Mouse (Mus musculus) gastrocnemius, adult 18-20 months (tissue): ENCODE results near the gene Arid5b. TPM values are rescaled to one million over a fixed set of nuclear protein-coding genes. Genes with fewer than 3 reads are reported as not detected.

Experiments
- DNase-seq: peaks from one replicate; pipeline ENCODE4 v3.0.0; 2021; ENCODE audit warnings: low spot score
- total RNA-seq, 2 experiments: library from RNA; stranded (reverse); gene quantifications; 2 replicates each; pipeline ENCODE4 v1.2.3; 2021

The Arid5b gene
- total RNA-seq, 2 experiments from 2014 or later = 16.6 to 33.9 TPM

DNA sequence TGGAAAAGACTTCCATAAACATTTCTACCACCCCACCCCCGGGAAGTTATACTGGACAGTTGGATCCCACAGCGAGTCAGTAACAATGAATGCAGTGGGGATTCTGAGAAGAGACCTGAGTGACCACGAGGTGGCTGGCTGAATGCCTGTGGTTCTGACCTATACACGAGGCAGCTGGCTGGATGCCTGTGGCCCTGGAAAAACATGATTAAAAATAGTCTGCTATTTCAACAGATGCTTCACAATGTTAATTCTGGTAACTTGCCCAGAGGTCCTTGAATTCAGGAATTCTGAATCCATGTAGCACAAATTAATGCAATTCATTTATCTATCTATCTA, 188.4 kb downstream of the Arid5b start:
- peak; percentile 89 for DNase-seq

DNA sequence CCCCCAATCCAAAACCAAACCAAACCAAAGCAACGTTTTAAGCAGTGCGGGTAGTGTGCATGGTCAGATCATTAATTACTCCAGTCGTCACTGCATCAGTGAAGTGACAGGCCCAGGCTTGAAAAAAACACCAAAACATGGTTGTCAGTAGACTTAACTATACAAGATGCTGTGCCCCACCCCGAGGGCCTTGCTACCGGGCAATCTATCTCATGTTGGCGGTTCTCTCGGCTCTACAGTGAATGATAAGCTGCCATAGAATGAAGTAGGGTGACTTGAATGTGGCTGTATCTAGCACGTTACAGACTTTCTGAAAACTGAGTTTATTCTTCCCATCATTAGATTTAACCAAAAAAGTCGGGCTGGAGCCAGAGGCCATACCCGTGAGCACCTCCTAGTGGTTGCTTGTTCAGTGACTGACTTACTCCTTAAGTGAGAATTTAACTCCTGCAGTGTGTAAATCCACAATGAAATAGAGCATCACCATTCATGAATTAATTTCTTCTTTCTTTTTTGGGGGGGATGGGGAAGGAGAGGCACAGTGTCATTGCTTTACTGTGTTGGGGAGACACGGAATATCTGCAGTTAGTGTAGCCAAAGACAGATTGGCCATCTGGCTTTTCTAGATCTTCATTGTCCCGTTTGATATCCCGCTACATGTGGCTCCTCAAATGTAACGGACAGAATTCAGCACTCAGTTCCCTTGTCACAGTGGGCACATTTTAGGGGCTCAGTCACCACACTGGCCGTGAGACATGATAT, 188.9 kb downstream of the Arid5b start:
- DNase-seq = no peak

DNA sequence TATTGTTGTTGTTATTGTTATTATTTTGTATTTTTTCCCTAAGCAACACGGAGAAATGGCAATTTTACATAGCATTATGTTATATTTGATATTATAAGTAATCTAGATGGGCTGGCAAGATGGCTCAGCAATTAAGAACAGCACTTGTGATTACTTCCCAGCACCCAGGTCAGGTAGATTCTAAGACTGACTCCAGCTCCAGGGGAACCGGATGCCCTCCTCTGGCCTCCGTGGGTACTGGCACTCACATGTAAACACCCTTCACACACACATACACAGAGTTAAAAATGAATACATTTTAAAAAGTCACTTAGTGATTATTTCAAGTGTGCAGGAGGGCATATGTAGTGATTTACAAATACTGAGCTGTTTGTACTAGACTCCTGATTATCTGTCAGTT, 190.8 kb downstream of the Arid5b start:
- no peak for DNase-seq

DNA sequence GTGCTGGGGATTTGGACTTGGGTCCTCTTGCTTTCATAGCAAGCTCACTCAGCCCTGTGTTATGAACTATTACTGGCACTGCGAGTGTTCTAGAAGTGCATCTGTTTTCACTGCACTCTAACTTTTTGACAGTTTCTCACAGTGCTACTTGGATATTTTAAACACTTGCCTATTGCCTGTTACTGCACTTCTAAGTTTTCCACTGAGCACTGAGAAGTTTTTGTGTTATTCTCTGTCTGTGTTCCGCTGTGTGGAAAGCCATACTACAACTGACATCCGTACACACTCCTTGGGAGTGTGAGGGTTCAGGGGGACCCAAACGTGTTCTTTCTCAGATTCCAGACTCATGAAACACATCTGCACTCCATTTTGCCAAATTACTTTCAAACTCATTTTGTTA, 191.6 kb downstream of the Arid5b start:
- DNase-seq = no peak

DNA sequence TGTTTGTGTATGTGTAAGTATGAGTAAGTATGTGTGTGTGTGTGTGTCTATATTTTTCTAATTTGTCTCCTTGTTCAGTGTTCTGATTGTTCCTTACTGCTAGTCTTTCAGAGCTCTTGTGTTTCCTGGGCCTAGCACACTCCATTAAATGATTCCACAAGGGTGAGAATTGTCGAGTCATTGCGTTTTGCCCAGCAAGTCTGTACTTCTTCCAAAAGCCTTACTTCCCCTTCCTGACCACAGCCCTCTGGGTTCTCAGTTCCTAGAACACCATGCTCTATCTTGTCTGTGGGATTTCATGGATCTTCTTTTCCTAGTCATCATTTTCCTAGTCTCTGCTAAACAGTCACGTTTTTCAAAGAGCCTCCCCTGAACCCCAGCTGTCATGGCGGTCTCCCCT, 193.0 kb downstream of the Arid5b start:
- DNase-seq = no peak

DNA sequence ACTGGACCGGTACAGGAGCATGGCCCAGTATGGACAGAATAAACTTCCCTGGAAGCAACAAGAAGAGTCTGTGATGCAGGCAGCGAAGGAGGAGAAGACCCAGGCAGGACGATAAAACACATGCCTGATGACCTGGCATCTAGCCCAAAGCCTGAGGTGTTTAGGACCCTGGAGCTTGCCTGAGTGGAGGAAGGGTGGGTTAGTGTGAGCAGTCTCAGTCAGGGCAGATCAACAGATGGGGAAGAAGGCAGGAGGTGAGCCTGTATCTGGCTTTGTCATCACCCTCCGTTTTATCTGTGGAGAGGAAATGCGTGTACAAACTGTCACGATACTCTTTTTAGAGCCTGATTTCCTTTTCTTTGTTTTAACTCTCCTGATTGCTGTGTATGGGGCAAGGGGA, 196.8 kb downstream of the Arid5b start:
- DNase-seq = no peak

DNA sequence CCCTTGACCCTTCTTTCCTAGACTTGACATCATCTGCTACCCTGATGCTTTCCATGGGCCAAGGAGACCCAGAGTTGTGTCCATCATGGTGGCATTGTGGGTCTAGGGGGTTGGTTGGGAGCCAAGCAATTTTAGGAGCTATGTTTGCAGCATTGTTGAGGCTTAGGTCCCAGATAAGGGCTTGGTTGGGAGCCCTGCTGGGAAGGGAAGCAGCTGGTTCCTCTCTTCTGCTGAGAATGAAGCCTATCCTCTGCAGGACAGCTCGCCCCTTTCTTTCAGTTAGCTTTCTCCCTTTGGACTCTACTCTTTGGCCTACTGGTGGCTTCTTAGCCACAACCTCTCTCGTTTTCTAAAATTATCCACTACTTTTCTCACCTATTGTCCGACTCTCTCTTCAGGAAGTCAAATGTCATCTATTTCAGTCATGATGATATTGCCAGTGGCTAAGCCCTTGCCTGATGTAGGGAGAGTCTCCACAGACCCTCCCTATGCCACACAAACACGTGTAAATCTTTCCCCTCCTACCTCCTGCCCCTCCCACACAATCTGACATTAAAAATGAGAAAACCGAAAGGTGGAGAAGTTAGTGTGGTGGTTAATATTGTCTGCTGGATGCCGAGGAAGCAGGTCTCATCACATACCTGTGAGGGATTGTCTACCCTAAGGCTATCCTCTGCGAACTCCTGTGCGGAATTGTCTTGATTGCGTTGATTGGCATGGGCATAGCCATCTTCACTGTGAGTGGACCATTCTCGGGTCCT, 198.4 kb downstream of the Arid5b start:
- no peak for DNase-seq

DNA sequence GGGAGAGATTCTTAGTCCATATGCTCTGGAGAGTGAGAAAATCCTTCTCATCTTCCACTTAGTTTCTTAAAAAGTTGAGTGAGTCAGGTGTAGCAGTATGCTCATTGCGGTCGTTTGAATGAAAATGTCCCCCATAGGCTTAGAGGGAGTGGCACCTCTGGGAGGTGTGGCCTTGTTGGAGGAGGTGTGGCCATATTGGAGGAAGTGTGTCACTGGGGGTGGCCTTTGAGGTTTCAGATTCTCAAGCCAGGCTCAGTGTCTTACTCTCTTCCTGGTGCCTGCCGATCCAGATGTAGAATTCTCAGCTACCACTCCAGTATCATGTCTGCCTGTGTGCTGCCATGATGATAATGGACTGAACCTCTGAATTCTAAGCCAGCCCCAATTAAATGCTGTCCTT, 199.8 kb downstream of the Arid5b start:
- DNase-seq = no peak

DNA sequence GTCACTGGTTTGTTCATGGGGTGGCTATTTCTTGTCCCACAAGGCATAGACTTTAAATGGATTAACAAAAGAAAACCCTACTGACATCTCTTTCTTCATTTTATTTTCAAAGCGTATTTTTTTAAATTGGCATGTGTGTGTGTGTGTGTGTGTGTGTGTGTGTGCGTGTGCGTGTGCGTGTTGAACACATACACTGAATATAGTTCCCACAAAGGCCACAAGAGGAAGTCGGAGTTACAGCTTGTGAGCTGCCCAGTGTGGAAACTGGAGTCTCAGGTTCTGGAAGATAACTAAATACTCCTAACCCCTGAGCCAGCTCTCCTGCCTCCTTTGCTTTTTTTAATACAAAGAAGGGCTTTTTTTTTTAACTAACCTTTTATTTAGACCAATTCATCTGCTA, 203.4 kb downstream of the Arid5b start:
- no peak for DNase-seq

DNA sequence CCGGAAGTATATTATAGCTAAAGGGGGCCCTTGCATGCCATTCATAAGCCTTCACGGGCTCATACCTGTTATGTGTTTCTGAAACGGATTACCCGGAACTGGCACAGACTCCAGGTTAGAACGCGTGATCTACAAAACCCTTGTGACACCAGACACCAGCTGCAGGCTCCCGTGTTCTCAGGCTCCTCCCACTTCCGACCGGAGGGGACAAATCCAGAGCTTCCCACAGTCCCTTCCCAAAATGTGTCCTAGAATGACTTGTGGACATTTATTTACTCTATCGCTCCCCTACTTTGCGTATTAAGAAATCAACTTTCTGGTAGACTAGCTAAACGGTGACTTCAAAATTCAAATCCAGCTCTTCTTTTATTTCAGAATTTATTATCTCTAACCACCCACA, 204.2 kb downstream of the Arid5b start:
- DNase-seq = no peak

DNA sequence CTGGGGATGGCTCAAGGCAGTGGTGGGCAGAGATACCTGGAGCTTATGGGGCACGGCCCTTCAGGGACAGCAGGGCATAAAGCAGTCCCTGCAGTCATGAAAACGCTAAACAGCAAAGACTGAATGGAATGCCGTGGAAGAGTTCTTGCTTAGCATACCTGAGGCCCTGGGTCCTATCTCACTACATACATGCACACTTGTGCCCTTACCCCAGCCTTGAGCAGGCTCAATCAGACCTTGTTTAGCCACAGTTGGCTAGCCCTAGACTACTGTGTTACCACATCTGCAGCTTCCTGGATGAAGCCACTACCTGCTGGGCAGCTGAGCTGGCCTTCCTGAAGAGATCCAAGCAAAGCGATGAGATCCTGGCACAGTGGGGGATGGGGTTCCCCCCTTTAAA, 205.9 kb downstream of the Arid5b start:
- no peak for DNase-seq

DNA sequence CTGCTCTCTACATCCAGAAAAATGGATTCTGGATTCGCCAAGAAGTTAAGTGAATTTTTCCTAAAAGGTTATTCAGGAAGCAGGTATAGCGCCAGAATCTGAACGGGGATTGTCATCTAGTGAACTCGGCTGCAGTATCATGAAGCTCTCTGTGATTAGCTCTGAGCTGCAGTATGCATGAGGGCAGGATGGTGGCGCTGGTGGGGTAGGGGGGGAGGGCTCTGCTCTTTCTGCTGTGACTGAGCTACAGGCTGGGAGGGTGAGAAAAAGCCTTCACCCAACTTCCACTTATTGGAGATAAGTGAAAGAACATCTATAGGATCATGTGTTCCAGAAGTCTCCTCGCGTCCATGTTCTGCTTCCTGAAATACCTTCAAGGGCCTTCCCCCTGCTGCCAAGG, 207.5 kb downstream of the Arid5b start:
- DNase-seq = no peak

DNA sequence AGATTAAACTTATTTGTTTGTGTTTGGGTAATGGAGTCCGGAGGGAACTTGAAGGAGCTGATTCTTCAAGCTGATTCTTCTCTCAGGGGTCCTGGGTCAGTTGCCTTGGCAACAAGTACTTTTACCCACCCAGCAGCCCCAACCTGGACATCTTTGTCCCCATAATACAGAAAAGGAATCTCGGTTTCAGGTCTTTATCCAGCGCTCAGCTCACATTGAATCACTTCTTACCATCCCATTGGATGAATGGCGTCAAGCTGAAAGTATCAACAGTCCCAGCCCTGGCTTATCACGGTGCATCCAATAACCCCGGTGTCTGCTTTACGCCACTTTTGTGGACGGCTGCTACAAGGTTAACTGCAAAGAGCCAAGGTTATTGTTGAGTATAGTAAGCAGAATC, 210.1 kb downstream of the Arid5b start:
- no peak for DNase-seq

DNA sequence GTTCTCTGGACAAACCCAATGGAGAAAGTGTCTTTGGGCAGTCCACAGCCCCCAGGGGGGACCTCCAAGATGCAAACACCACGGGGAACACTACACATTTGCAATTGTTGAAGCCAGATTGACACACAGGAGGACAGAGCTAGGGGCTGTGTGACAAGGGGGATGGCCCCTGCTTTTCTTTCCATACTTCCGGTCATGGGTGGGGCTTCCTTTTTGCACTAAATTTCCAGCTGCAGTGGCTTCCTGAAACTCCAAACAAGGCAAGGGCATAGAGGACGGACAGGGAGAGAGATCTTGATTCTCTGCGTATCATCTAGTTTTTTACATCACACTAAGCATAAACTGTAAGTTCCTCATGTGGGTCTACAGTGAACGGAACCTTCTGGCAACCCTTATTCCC, 210.6 kb downstream of the Arid5b start:
- no peak for DNase-seq

DNA sequence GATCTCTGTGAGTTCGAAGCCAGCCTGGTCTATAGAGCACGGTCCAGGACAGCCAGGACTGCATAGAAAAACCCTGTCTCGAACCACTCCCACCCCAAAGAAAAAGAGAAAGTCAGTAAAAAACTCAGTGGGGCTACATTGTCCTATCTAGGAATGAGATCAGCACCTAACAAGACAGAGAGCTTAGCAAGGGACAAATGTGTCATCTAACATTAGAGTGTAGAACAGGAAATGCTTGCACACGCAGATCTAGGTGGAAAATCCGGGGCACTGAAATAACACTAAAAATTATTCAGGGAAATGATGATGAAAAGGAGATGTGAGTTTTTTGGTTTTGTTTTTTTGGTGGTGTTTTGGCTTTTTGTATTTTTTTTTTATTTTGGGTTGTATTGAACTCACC, 212.4 kb downstream of the Arid5b start:
- no peak for DNase-seq

DNA sequence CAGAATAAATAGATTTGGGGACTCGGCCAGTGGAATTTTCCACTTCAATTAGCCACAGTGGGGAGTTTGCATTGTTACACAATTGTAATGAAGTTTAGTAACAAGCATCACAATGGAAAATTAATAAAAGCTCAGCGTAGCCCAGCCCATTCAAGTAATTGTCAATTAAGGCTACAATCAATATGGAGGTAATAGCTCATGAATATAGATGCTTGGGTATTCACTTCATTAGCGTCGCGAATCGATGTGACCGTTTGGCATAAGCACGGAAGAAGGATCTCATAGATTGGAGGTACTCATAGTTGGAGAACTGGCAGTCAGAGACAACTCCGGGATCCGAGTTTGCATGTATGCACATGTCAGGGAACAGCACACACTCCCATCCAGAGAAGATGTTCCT, 214.0 kb downstream of the Arid5b start:
- no peak for DNase-seq

DNA sequence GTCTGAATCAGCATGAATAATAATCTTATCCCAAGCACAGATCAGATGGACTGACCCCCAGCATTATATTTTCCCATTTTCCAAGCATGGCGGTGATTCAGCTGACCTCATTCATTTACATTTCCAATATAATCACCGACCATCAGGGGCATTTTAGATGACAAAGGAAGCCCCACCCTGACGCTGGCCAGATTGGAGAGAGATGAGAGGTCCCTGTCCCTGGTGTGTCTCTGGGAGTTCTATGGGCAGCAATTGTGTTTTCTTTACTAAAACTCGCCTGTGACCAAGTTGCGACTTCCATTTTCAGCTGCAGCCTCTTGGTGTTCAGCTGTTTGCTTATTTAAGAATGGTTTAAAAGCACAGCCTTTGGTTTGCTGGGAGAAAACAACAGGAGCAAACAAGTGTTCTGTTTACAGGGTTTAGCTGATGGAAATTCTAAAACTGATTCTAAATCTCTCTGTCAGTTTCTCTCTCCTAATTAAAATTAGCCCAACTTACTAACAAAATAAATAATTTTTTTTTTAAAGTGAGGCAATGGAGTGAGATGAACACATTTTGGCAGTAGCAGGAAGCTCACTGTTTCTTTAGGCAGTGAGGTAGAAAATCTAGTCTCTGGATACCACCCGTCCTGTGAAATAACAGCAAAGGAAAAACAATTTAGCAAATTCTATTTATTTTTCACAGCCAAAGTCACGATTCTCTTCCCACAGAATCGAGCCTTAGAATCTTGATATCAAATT, 214.6 kb downstream of the Arid5b start:
- no peak for DNase-seq

DNA sequence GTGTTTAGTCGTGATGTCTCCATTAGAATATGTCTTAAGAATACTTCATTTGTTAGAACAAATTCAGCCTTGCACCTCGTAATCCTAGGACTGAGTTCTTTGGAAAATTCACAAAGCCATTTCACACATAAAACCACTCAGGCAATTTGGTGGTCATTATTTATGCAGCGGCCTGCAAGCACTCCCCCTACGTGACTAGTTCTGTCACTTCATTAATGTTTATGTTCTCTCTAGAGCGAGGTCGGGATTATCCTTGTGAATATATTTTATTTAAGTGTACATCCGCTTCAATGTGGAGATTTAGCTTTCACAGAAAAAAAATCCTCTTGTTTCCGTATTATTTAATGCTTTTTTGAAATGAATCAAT, 217.3 kb downstream of the Arid5b start:
- no peak for DNase-seq

DNA sequence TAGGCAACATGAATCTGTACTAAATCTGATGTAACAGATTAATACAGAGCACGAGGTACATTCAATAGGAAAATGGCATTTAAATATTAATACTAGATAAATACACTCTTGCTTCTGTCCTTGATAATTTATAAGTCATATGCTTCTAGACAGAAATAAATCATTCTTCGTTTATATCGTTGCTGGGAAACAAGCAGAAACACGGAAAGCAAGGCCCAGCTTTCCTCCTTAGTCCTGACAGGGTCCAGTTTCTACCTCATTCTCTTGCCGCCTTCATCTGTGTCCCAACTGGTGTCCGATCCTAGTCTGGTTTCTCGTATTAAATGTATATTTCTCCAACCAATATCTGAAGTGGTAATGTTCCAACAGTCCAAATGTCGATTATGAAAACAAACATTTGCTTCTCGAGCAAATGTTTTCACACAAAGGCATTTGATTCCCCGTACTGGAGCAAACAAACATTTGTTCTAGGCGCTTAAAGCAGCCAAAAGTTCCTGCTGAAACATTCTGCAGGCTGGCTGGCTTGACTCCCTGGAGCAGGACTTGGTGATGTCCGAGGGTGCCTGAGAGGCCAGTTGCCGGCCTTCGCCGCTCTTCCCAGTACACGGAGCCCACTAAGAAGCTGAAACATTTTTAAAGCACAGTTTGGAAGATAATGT, 217.8 kb downstream of the Arid5b start:
- DNase-seq = peak; percentile 46

DNA sequence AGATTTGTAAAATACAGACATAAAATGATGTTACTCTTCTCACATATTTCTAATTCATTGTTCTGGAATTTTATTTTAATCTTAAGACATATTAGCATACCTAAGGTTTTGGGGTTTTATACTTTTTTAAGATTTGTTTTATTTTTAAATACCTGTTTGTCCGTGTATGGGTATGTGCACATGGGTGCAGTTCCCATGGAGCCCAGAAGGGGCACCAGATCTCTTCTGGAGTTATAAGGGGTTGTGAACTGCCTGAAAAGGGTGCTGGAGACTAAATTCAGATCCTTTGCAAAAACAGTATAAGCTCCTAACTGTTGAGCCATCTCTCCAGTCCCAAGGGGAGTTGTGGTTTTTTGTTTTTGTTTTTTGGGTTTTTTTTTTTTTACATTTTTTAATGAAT, 220.2 kb downstream of the Arid5b start:
- no peak for DNase-seq

DNA sequence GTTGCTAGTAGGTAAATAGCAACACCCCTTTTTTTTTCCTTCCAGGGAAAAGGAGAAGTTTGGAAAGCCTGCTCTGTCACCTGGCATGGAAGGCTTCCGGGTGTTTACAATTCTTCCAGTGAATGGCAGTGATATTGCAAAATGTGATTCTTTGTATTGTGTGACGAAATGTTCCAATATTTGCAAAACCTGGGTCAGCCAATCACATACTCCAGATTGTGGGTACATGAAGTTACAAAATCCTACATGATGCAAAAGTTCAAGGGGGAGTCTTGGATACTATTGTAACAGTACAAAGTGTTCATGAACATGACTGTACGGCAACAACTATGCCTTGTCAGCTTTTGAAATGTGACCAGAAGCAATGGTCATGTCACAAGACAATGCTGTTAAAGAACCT, 220.7 kb downstream of the Arid5b start:
- DNase-seq = no peak

DNA sequence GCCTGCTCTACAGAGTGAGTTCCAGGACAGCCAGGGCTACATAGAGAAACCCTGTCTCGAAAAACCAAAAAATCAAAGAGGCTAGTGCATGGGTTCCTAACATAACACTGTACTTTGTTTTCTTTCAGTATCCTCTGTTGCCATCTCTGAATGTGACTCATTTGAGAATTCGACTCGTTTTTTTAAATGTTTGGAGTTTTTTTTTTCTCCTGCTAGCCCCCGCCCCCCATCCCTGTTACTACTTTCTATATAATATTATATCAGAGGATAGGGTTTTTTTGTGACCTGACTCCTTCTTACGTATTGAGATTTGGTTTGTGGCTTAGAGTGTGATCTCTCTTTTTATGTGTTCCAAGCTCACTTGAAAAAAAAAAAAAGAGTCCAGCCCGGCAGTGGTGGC, 223.8 kb downstream of the Arid5b start:
- no peak for DNase-seq
